Mouse (Mus musculus) thymus, adult 2 months (tissue): ENCODE results near the gene Cd200r4.

ENCODE experiments used
- CTCF ChIP-seq: fragments of 200-500 bp; IDR thresholded peaks from 2 replicates; pipeline ENCODE4 v1.5.1; 2012; ENCODE audit warnings: mild to moderate bottlenecking, control low read depth, low read length, moderate library complexity, borderline replicate concordance; ENCODE audit not compliant: control insufficient read depth, poor library complexity, insufficient read depth; ENCODE audit errors: extremely low read depth
- POLR2A ChIP-seq: fragments of 200-500 bp; IDR thresholded peaks from 2 replicates; pipeline ENCODE4 v1.6.1; 2012; ENCODE audit warnings: mild to moderate bottlenecking, low read length, control low read depth, moderate library complexity; ENCODE audit not compliant: control insufficient read depth, poor library complexity, insufficient read depth; ENCODE audit errors: extremely low read depth

DNA sequence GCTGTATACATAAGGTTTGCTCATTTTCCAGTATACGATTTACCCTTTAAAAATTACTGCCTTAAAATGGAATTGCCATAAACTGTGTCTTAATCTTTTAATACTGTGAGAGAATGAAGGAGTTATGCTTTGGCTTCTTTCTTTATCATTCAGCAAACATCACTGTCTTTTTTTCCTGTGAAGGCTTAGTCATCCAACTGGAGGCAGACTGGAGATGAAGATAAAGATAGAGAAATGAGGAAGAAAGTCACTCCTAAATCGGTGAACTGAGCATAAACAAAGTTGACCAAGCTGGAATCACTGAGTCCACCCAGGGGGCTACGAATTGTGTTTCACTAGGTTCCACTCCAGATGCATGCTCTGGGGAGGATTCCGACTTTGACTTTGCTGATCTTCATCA lies 9.0 kb downstream of the Cd200r4 start:
- TF ChIP-seq CTCF (no peak), POLR2A (no peak)
